In the genomic region with DNA sequence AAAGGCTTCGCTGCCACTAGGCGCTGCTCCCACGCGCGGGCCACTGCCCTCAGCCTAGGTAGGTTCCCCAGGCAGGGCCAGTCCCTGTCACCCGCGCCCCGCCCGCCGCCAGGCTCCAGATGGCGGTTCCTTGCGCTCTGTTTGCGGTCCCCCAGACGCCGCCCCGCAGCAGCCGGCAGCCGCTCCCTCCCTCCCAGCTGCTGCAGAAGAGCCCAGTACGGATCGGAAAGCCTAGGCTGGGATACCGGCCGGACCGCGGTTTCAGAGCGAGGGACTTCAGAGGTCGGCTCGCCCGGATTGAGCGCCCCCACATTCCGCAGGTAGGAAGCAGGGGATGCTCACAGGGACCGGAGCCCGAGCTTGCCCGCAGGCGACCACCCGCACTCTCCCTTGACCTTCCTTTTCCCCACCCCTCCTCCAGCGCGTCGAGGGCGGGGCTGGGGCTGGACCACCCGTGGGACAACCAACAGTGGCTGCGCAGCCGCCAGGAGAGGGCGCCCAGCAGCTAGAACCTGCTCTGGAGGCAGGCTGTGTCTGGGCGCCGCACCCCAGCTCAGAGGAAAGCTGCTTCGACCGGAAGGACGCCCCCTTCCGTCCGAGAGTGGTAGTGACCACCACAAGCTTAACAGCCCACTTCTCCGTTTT, we compare ENCODE assay signal across 8 mouse cellular contexts. TPM values are rescaled to one million over a fixed set of nuclear protein-coding genes. Genes with fewer than 3 reads are reported as not detected.
DNase-seq lines count a peak whose midpoint lies in the region; ATAC-seq and TF ChIP-seq lines count a peak whose summit lies in the region.

A gene (plus strand): TSS at position 19 of the 645 bp plus-strand sequence.

- H3K4me1 ChIP-seq in CH12.LX (ENCODE audit: control insufficient read depth in 1 of 2, insufficient read depth in 2 of 2) = no peaks in the 10 kb centered on the region
- peaks cover 9% of the 10 kb centered on the region for H3K4me1 ChIP-seq in forebrain, embryonic 11.5 days (replicated peaks; ENCODE audit: control insufficient read depth, insufficient read depth, low read length)
- H3K4me1 ChIP-seq in heart, embryonic 15.5 days (replicated peaks) = peaks cover 35% of the 10 kb centered on the region
- no peaks in the 10 kb centered on the region; the same call in none of the 2 replicates for H3K4me1 ChIP-seq in liver, embryonic 16.5 days (ENCODE audit: control insufficient read depth, low read depth, low read length)
- peaks cover 52% of the 10 kb centered on the region for H3K4me1 ChIP-seq in neural tube, embryonic 12.5 days

- H3K9ac ChIP-seq in CH12.LX (ENCODE audit: insufficient read depth, low read depth) = peak within 1 kb of the TSS; percentile 27
- H3K9ac ChIP-seq in forebrain, embryonic 11.5 days (ENCODE audit: low read length) = peak within 1 kb of the TSS; percentile 21; the same call in 1 of the 2 replicates
- H3K9ac ChIP-seq in heart, embryonic 15.5 days = peak within 1 kb of the TSS; percentile 57
- no peak within 1 kb of the TSS for H3K9ac ChIP-seq in liver, embryonic 16.5 days (ENCODE audit: low read depth, low read length)
- H3K9ac ChIP-seq in neural tube, embryonic 12.5 days = peak within 1 kb of the TSS; percentile 51; the same call in 1 of the 2 replicates

- TF ChIP-seq RAD21 in CH12.LX (IDR thresholded peaks at IDR 0.05; ENCODE audit: low read depth, low read length) = peak; percentile 42

- TF ChIP-seq POLR2A in CH12.LX (IDR thresholded peaks at IDR 0.05; ENCODE audit: low read depth, low read length) = no peak

- peak within 1 kb of the TSS; percentile 63; the same call in 1 of the 2 replicates for H3K4me2 ChIP-seq in CH12.LX (ENCODE audit: insufficient read depth, low read depth, poor library complexity, severe bottlenecking)
- H3K4me2 ChIP-seq in forebrain, embryonic 11.5 days (ENCODE audit: low read depth, low read length, severe bottlenecking) = peak within 1 kb of the TSS; percentile 72
- peak within 1 kb of the TSS; percentile 95 for H3K4me2 ChIP-seq in heart, embryonic 15.5 days
- peak within 1 kb of the TSS; percentile 55 for H3K4me2 ChIP-seq in liver, embryonic 16.5 days (ENCODE audit: low read depth, low read length)
- peak within 1 kb of the TSS; percentile 72 for H3K4me2 ChIP-seq in neural tube, embryonic 12.5 days (replicated peaks)

- in situ Hi-C loops in CH12.LX (cut with MboI; ENCODE audit: low pct_ligation_motif_present, low pct_unique_long_range_greater_than_20kb, low sequenced_read_pairs) = no loop called here

- under 1% methylated on average over 51 of the region's 51 CpGs for WGBS in forebrain, embryonic 11.5 days
- under 1% methylated on average over 49 of the region's 51 CpGs for WGBS in heart, embryonic 15.5 days
- under 1% methylated on average over 50 of the region's 51 CpGs for WGBS in liver, embryonic 16.5 days (ENCODE audit: insufficient replicate concordance)
- WGBS in neural tube, embryonic 12.5 days = under 1% methylated on average over 51 of the region's 51 CpGs

- no peak for TF ChIP-seq EP300 in CH12.LX (IDR thresholded peaks at IDR 0.05; ENCODE audit: low read length)

- H3K9me3 ChIP-seq in CH12.LX (replicated peaks; ENCODE audit: low read length) = no peaks in the 10 kb centered on the region
- no peaks in the 10 kb centered on the region for H3K9me3 ChIP-seq in forebrain, embryonic 11.5 days (ENCODE audit: control insufficient read depth, low read length)
- no peaks in the 10 kb centered on the region for H3K9me3 ChIP-seq in heart, embryonic 15.5 days (replicated peaks)
- H3K9me3 ChIP-seq in liver, embryonic 16.5 days (replicated peaks; ENCODE audit: control insufficient read depth, low read length) = no peaks in the 10 kb centered on the region
- H3K9me3 ChIP-seq in neural tube, embryonic 12.5 days = no peaks in the 10 kb centered on the region

- H3K27me3 ChIP-seq in CH12.LX (replicated peaks) = no peaks in the 10 kb centered on the region
- H3K27me3 ChIP-seq in forebrain, embryonic 11.5 days (ENCODE audit: control insufficient read depth, insufficient read depth, low read length) = peaks cover 54% of the 10 kb centered on the region
- peaks cover 62% of the 10 kb centered on the region for H3K27me3 ChIP-seq in heart, embryonic 15.5 days
- H3K27me3 ChIP-seq in liver, embryonic 16.5 days (ENCODE audit: control insufficient read depth, insufficient read depth, low read depth, low read length) = peaks cover 69% of the 10 kb centered on the region
- peaks cover 46% of the 10 kb centered on the region for H3K27me3 ChIP-seq in neural tube, embryonic 12.5 days (replicated peaks)

- dilution Hi-C loops in CH12.LX (cut with MboI; ENCODE audit: extremely low pct_ligation_motif_present, extremely low pct_unique_long_range_greater_than_20kb, low sequenced_read_pairs) = no loop called here

- peak in 1 of 2 experiments; percentile 81; a peak in 2 of 4 replicates for TF ChIP-seq CTCF in CH12.LX (conservative IDR thresholded peaks at IDR 0.05 in 1 of 2, IDR thresholded peaks at IDR 0.05 in 1 of 2; ENCODE audit: low read depth in 2 of 2, low read length in 2 of 2)

- peak; percentile 68 for DNase-seq in CH12.LX (ENCODE audit: extremely low read depth)
- DNase-seq in c-Kit-positive CD71-negative TER-119-negative erythroid progenitor cells, embryonic 14.5 days (ENCODE audit: low read depth) = peak; percentile 62
- DNase-seq in forebrain, embryonic 11.5 days (ENCODE audit: low spot score) = peak; percentile 94
- DNase-seq in kidney, postnatal 36 days = peak; percentile 49 to 78
- DNase-seq in testis, postnatal 14 days (ENCODE audit: low spot score) = peak; percentile 78

- ATAC-seq in forebrain, embryonic 11.5 days (replicated peaks; ENCODE audit: low FRiP score) = peak; percentile 93
- ATAC-seq in heart, embryonic 15.5 days (replicated peaks; ENCODE audit: insufficient number of reproducible peaks, insufficient read depth, low FRiP score, low read depth) = peak; percentile 90
- ATAC-seq in liver, embryonic 16.5 days (ENCODE audit: low read depth) = peak; percentile 76
- ATAC-seq in neural tube, embryonic 12.5 days (ENCODE audit: low FRiP score, low read depth) = peak; percentile 89

- no peak within 1 kb of the TSS for H3K27ac ChIP-seq in CH12.LX (ENCODE audit: insufficient read depth, low read depth)
- H3K27ac ChIP-seq in forebrain, embryonic 11.5 days (ENCODE audit: low read depth, low read length) = no peak within 1 kb of the TSS
- H3K27ac ChIP-seq in heart, embryonic 15.5 days = 0 out of 2 replicates have a peak within 1 kb of the TSS, but pooled peaks have one; percentile 9
- H3K27ac ChIP-seq in liver, embryonic 16.5 days (ENCODE audit: low read length) = no peak within 1 kb of the TSS
- H3K27ac ChIP-seq in neural tube, embryonic 12.5 days = no peak within 1 kb of the TSS

- peak within 1 kb of the TSS; percentile 23 to 52 (median 49) for H3K4me3 ChIP-seq in CH12.LX (replicated peaks in 1 of 3; ENCODE audit: low read depth in 2 of 3, low read length in 2 of 3, poor library complexity in 1 of 3)
- H3K4me3 ChIP-seq in forebrain, embryonic 11.5 days (ENCODE audit: low read depth, low read length) = peak within 1 kb of the TSS; percentile 40
- H3K4me3 ChIP-seq in heart, embryonic 15.5 days = peak within 1 kb of the TSS; percentile 65
- H3K4me3 ChIP-seq in liver, embryonic 16.5 days (ENCODE audit: low read depth, low read length) = peak within 1 kb of the TSS; percentile 45
- peak within 1 kb of the TSS; percentile 46 for H3K4me3 ChIP-seq in neural tube, embryonic 12.5 days

- no peaks in the 10 kb centered on the region for H3K36me3 ChIP-seq in CH12.LX (replicated peaks in 1 of 2; ENCODE audit: control insufficient read depth in 1 of 2, insufficient read depth in 1 of 2, low read length in 1 of 2)
- H3K36me3 ChIP-seq in forebrain, embryonic 11.5 days (ENCODE audit: control insufficient read depth, insufficient read depth, low read length) = no peaks in the 10 kb centered on the region
- no peaks in the 10 kb centered on the region for H3K36me3 ChIP-seq in heart, embryonic 15.5 days
- no peaks in the 10 kb centered on the region for H3K36me3 ChIP-seq in liver, embryonic 16.5 days (ENCODE audit: control insufficient read depth, insufficient read depth)
- H3K36me3 ChIP-seq in neural tube, embryonic 12.5 days = no peaks in the 10 kb centered on the region

- no peaks in the 10 kb centered on the region for H3K79me2 ChIP-seq in CH12.LX (replicated peaks; ENCODE audit: control insufficient read depth, extremely low read depth, insufficient read depth, poor library complexity, severe bottlenecking)

TF ChIP-seq in CH12.LX, 34 proteins besides CTCF, POLR2A, EP300 and RAD21:
- TF ChIP-seq MYC (IDR thresholded peaks at IDR 0.05; ENCODE audit: low read depth, low read length) (no peak), SMC3 (IDR thresholded peaks at IDR 0.05; ENCODE audit: low read depth, low read length) (peak; percentile 63), SIN3A (IDR thresholded peaks at IDR 0.05; ENCODE audit: low read length) (no peak), ELF1 (IDR thresholded peaks at IDR 0.05; ENCODE audit: low read depth, low read length) (0 out of 2 replicates have a peak, but pooled peaks have one; percentile 13)
TF ChIP-seq in CH12.LX: peak in this region for 2.

RNA-seq across cellular contexts. Expression of the gene that starts here (rescaled TPM):
- total RNA-seq in CH12.LX (2012; rRNA removed) = 0.04 TPM in 2 replicates
- 0.08 and 0.09 TPM in 2 replicates for total RNA-seq in CH12.LX (2014; rRNA removed)
- 0.06 and 0.18 TPM in 2 replicates for polyA plus RNA-seq in CH12.LX (2012; ENCODE audit: insufficient read length, low read depth)
- 0.96 and 0.97 TPM in 2 replicates for polyA plus RNA-seq in forebrain, embryonic 11.5 days (2014; fragmentation: Nextera tagmentation; extraction: Ambion mirVana)
- polyA plus RNA-seq in heart, embryonic 15.5 days (2015; fragmentation: Nextera tagmentation; extraction: Ambion mirVana) = 0.15 TPM in 1 of 2 replicates, not detected in the other
- polyA plus RNA-seq in liver, embryonic 16.5 days (2015; fragmentation: Nextera tagmentation; extraction: Ambion mirVana) = not detected in 2 replicates
- polyA plus RNA-seq in neural tube, embryonic 12.5 days (2016; fragmentation: Nextera tagmentation; extraction: Ambion mirVana) = 5.2 and 6.0 TPM in 2 replicates

Comparison
In these comparisons a context has a peak if more than half of its experiments do, and no peak if none do; other contexts are left out.
1. Peak in DNase-seq, H3K4me3 ChIP-seq, H3K9ac ChIP-seq and H3K4me2 ChIP-seq in CH12.LX; RNA of the gene not detected or under 1 TPM.
2. Peak in DNase-seq, ATAC-seq, H3K4me3 ChIP-seq, H3K9ac ChIP-seq and H3K4me2 ChIP-seq in forebrain, embryonic 11.5 days; RNA of the gene not detected or under 1 TPM.
3. Peak in ATAC-seq, H3K4me3 ChIP-seq, H3K27ac ChIP-seq, H3K9ac ChIP-seq and H3K4me2 ChIP-seq in heart, embryonic 15.5 days; RNA of the gene not detected or under 1 TPM.
4. Peak in ATAC-seq, H3K4me3 ChIP-seq and H3K4me2 ChIP-seq in liver, embryonic 16.5 days; RNA of the gene not detected or under 1 TPM.